Mouse (Mus musculus): ENCODE data around the gene Fto.

Gene Fto

GRCm38 (mm10) chr8:91312835-91313832, at the start of gene Fto, which contains the start of gene Rpgrip1l:
Gene Fto (plus strand): TSS chr8:91313525.
Gene Rpgrip1l (minus strand): TSS chr8:91313262.
- peak; percentile 97 to 99 for DNase-seq (ENCODE audit: low spot score in 2 of 2)

GRCm38 (mm10) chr8:91263939-91264338, 49.4 kb upstream of the Fto start:
- no peak for DNase-seq (ENCODE audit: low spot score in 2 of 2)

- no peak for DNase-seq (ENCODE audit: low spot score in 2 of 2)
Observed at GRCm38 (mm10) chr8:91264564-91264963, 48.8 kb upstream of the Fto start.

- no peak for DNase-seq (ENCODE audit: low spot score in 2 of 2)
Observed at GRCm38 (mm10) chr8:91269374-91269958, 43.9 kb upstream of the Fto start.

GRCm38 (mm10) chr8:91273493-91273892, 39.8 kb upstream of the Fto start:
- peak; percentile 24 to 48 for DNase-seq (ENCODE audit: low spot score in 2 of 2)

GRCm38 (mm10) chr8:91276337-91276736, 37.0 kb upstream of the Fto start:
- DNase-seq (ENCODE audit: low spot score in 2 of 2) = no peak

GRCm38 (mm10) chr8:91278060-91278459, 35.3 kb upstream of the Fto start:
- DNase-seq (ENCODE audit: low spot score in 2 of 2) = no peak

GRCm38 (mm10) chr8:91280467-91281212, 32.7 kb upstream of the Fto start:
- DNase-seq (ENCODE audit: low spot score in 2 of 2) = no peak

GRCm38 (mm10) chr8:91281545-91281944, 31.8 kb upstream of the Fto start:
- no peak for DNase-seq (ENCODE audit: low spot score in 2 of 2)

- DNase-seq (ENCODE audit: low spot score in 2 of 2) = no peak
Observed at GRCm38 (mm10) chr8:91282655-91283054, 30.7 kb upstream of the Fto start.

- no peak for DNase-seq (ENCODE audit: low spot score in 2 of 2)
Observed at GRCm38 (mm10) chr8:91283815-91284214, 29.5 kb upstream of the Fto start.

- DNase-seq (ENCODE audit: low spot score in 2 of 2) = no peak
Observed at GRCm38 (mm10) chr8:91286237-91286636, 27.1 kb upstream of the Fto start.

GRCm38 (mm10) chr8:91290576-91290975, 22.7 kb upstream of the Fto start:
- DNase-seq (ENCODE audit: low spot score in 2 of 2) = no peak

GRCm38 (mm10) chr8:91295786-91296185, 17.5 kb upstream of the Fto start:
- DNase-seq (ENCODE audit: low spot score in 2 of 2) = no peak

GRCm38 (mm10) chr8:91298672-91299071, 14.7 kb upstream of the Fto start:
- no peak for DNase-seq (ENCODE audit: low spot score in 2 of 2)

- DNase-seq (ENCODE audit: low spot score in 2 of 2) = no peak
Observed at GRCm38 (mm10) chr8:91304481-91305386, 8.6 kb upstream of the Fto start.

- no peak for DNase-seq (ENCODE audit: low spot score in 2 of 2)
Observed at GRCm38 (mm10) chr8:91312342-91312741, 983 bp upstream of the Fto start.

GRCm38 (mm10) chr8:91317567-91318227, 4.4 kb downstream of the Fto start:
- no peak for DNase-seq (ENCODE audit: low spot score in 2 of 2)

- no peak for DNase-seq (ENCODE audit: low spot score in 2 of 2)
Observed at GRCm38 (mm10) chr8:91318938-91319729, 5.8 kb downstream of the Fto start.

GRCm38 (mm10) chr8:91323511-91323910, 10.2 kb downstream of the Fto start:
- peak in 1 of 2 experiments; percentile 28 for DNase-seq (ENCODE audit: low spot score in 2 of 2)

Data from left cerebral cortex, adult 9 months (tissue).